Mouse (Mus musculus) ovary, adult 2 months (tissue): Measurements from ENCODE around the gene Ube2d2b. TPM values are rescaled to one million over a fixed set of nuclear protein-coding genes. Genes with fewer than 3 reads are reported as not detected.

Experiments
- polyA plus RNA-seq: library from polyadenylated mRNA; depleted of rRNA; stranded (reverse); fragments of >200 nt; gene quantifications from 2 replicates; pipeline ENCODE4 v1.2.3, GENCODE M21; 2012; rRNA removed

Gene Ube2d2b
- 0.15 and 0.17 TPM in 2 replicates for polyA plus RNA-seq

GRCm38 (mm10) chr5:107829998-107830560, at the start of gene Ube2d2b:
Ube2d2b (plus strand) TSS chr5:107830099.

GRCm38 (mm10) chr5:107874561-107875260, 44.8 kb downstream of the Ube2d2b start, which contains the start of gene Evi5:
Evi5 (minus strand) TSS chr5:107875107.

Other genes starting within 250 kb of the Ube2d2b start
- gene Rpap2, start 232.7 kb upstream of the Ube2d2b start, polyA plus RNA-seq: 2.5 and 2.9 TPM in 2 replicates
- gene Glmn, start 232.2 kb upstream of the Ube2d2b start, polyA plus RNA-seq: 0.66 and 0.70 TPM in 2 replicates
- 1.8 and 9.1 TPM in 2 replicates for gene Gfi1, start 104.1 kb upstream of the Ube2d2b start, polyA plus RNA-seq
- gene Evi5, start 45.0 kb downstream of the Ube2d2b start, polyA plus RNA-seq: 36.5 and 49.3 TPM in 2 replicates
- 45.6 and 60.1 TPM in 2 replicates for gene Rpl5, start 70.4 kb downstream of the Ube2d2b start, polyA plus RNA-seq
- gene Fam69a, start 157.0 kb downstream of the Ube2d2b start, polyA plus RNA-seq: 0.85 and 1.4 TPM in 2 replicates
- gene Mtf2, start 235.6 kb downstream of the Ube2d2b start, polyA plus RNA-seq: 7.0 and 8.9 TPM in 2 replicates